Mouse (Mus musculus): ENCODE data around the gene Atp2b2. TPM values are rescaled to one million over a fixed set of nuclear protein-coding genes. Genes with fewer than 3 reads are reported as not detected.

Gene Atp2b2
- 1 to 10 TPM; 1.3 to 1.6 TPM for total RNA-seq (2021)
- long read RNA-seq, experiment 1, partial matches to known transcripts: 0 of 4 reads
- long read RNA-seq, experiment 1, other reads (novel, unspliced or antisense): 4 of 4 reads
- long read RNA-seq, experiment 2: 0 reads

GRCm38 (mm10) chr6:114042332-114042731 lies at the start of gene Atp2b2:
Gene Atp2b2, minus strand, starts transcription at chr6:114042613.
- DNase-seq: no peak

GRCm38 (mm10) chr6:114089626-114090025 lies 47.2 kb upstream of the Atp2b2 start:
- DNase-seq: peak; percentile 34 to 83

GRCm38 (mm10) chr6:114087106-114087505 lies 44.7 kb upstream of the Atp2b2 start:
- DNase-seq: peak in 1 of 2 experiments; percentile 38

GRCm38 (mm10) chr6:114078556-114078955 lies 36.1 kb upstream of the Atp2b2 start:
- no peak for DNase-seq

- DNase-seq: peak; percentile 39 to 44
Observed at GRCm38 (mm10) chr6:114076560-114076959, 34.1 kb upstream of the Atp2b2 start.

GRCm38 (mm10) chr6:114076061-114076460 lies 33.6 kb upstream of the Atp2b2 start:
- DNase-seq: no peak

GRCm38 (mm10) chr6:114074929-114075328 lies 32.5 kb upstream of the Atp2b2 start:
- no peak for DNase-seq

GRCm38 (mm10) chr6:114074256-114074655 lies 31.8 kb upstream of the Atp2b2 start:
- no peak for DNase-seq

GRCm38 (mm10) chr6:114071564-114071963 lies 29.2 kb upstream of the Atp2b2 start:
- peak; percentile 7 to 53 for DNase-seq

GRCm38 (mm10) chr6:114063100-114063499 lies 20.7 kb upstream of the Atp2b2 start:
- no peak for DNase-seq

- DNase-seq: no peak
Observed at GRCm38 (mm10) chr6:114062688-114063087, 20.3 kb upstream of the Atp2b2 start.

GRCm38 (mm10) chr6:114059206-114059605 lies 16.8 kb upstream of the Atp2b2 start:
- no peak for DNase-seq

- DNase-seq: no peak
Observed at GRCm38 (mm10) chr6:114058030-114058808, 15.8 kb upstream of the Atp2b2 start.

GRCm38 (mm10) chr6:114055311-114055710 lies 12.9 kb upstream of the Atp2b2 start:
- no peak for DNase-seq

- DNase-seq: peak in 1 of 2 experiments; percentile 7
Observed at GRCm38 (mm10) chr6:114044962-114045361, 2.5 kb upstream of the Atp2b2 start.

- no peak for DNase-seq
Observed at GRCm38 (mm10) chr6:114042836-114043235, 423 bp upstream of the Atp2b2 start.

GRCm38 (mm10) chr6:114041911-114042284 lies 515 bp downstream of the Atp2b2 start:
- no peak for DNase-seq

- peak; percentile 2 to 18 for DNase-seq
Observed at GRCm38 (mm10) chr6:114041097-114041910, 1.1 kb downstream of the Atp2b2 start.

GRCm38 (mm10) chr6:114035704-114036103 lies 6.7 kb downstream of the Atp2b2 start:
- no peak for DNase-seq

GRCm38 (mm10) chr6:114032822-114033221 lies 9.6 kb downstream of the Atp2b2 start:
- no peak for DNase-seq

GRCm38 (mm10) chr6:114023794-114024193 lies 18.6 kb downstream of the Atp2b2 start:
- DNase-seq: no peak

GRCm38 (mm10) chr6:114022104-114022503 lies 20.3 kb downstream of the Atp2b2 start:
- DNase-seq: no peak

GRCm38 (mm10) chr6:114013801-114014200 lies 28.6 kb downstream of the Atp2b2 start:
- DNase-seq: no peak

Measured in heart, adult 18-20 months (tissue).